Mouse (Mus musculus): ENCODE measurements around the gene Cd52. TPM values are rescaled to one million over a fixed set of nuclear protein-coding genes. Genes with fewer than 3 reads are reported as not detected.
A peak's percentile ranks its signal among the peaks of the same experiment; 100 is the strongest.

The Cd52 gene
- polyA plus RNA-seq, 1 experiment from 2014 or later = 2.1 TPM

DNA sequence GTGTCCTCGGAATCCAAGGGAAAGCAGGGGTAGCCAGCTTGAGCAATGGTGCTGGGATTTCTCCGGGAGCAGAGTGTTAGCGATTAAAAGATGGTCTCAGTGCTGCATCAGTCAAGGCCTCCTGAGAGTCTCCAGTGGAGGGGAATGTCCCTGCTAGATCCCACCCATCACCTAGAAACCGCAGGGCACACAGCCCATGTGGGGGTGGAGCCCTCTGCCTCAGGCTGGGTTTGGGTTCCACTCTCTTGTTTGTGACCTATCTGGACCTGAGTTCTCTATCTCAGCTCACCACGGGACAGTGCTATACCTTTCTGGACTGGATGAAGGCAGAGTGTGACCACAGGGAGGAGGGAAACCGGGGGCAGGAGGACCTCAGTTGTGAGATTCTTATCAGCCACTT lies 36.0 kb downstream of the Cd52 start:
- H3K9me3 ChIP-seq = no peaks in the 10 kb centered on the region
- WGBS = 84% methylated on average over 6 of the region's 6 CpGs
- H3K4me2 ChIP-seq = no peak overlapping the region
- H3K4me1 ChIP-seq = no peaks in the 10 kb centered on the region
- H3K4me3 ChIP-seq = no peak overlapping the region
- no peak for ATAC-seq (replicated peaks)
- H3K36me3 ChIP-seq (replicated peaks) = no peaks in the 10 kb centered on the region
- no peaks in the 10 kb centered on the region for H3K27me3 ChIP-seq (replicated peaks)
- H3K27ac ChIP-seq = no peak overlapping the region
- H3K9ac ChIP-seq = no peak overlapping the region

DNA sequence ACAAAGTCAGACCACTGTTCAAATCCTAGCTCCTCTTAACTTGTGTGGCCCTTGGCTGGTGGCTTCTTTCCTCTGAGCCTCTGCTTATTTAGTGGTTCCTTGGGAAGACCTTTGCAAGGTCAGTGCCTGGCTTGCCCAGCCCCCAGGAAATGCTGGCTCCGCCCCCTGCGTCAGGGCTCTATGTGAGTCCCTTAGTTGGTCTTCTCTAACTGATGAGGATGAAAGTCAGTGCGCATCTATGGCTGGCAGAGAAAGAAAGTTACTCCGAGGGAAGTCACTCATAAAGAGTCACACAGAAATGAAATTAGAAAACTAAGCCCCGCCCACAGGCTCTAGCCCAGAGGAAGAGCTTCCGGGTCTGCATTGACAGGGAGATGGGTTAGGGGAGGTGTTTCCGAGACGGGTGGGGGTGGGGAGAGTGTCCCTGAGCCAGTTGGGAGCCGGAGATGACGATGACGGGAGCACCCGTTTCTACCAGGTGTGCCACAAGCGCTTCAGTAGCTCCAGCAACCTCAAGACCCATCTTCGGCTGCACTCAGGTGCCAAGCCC lies 36.6 kb downstream of the Cd52 start:
- 31% methylated on average over 14 of the region's 14 CpGs for WGBS
- Histone ChIP-seq H3K9me3 (no peaks in the 10 kb centered on the region), H3K4me3 (no peak overlapping the region), H3K36me3 (replicated peaks) (no peaks in the 10 kb centered on the region), H3K27me3 (replicated peaks) (no peaks in the 10 kb centered on the region), H3K4me2 (no peak overlapping the region; the same call in 1 of the 2 replicates), H3K4me1 (no peaks in the 10 kb centered on the region), H3K9ac (no peak overlapping the region), H3K27ac (no peak overlapping the region)
- no peak for ATAC-seq (replicated peaks)

DNA sequence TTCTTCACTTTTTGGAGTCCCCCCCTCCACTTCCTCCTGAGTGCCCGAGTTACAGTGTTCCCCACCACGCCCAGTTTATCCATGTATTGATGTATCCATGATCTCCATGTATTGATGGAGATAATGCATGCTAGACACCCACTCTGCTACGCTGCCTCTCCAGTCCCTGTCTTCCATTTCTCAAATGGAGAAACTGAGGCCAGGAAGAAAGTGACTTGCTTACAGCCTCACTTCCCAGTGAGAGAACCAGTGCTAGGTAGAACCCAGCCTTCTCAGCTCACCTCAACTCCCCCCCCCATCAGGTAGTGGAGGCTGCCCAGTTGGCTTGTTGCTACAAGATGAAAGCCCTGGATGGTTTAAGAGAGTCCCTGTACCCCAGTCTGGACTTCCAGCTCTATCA lies 41.3 kb downstream of the Cd52 start, which contains the start of gene Zfp683:
TSS of gene Zfp683 (plus strand) at position 301 of the 400 bp plus-strand sequence.
- H3K4me1 ChIP-seq = peaks cover 5% of the 10 kb centered on the region; the same call in 1 of the 2 replicates
- H3K9me3 ChIP-seq = no peaks in the 10 kb centered on the region
- H3K36me3 ChIP-seq (replicated peaks) = no peaks in the 10 kb centered on the region
- no peak within 1 kb of the TSS for H3K9ac ChIP-seq
- no peak for ATAC-seq (replicated peaks)
- WGBS = 94% methylated on average over 3 of the region's 3 CpGs
- H3K27ac ChIP-seq = no peak within 1 kb of the TSS
- H3K27me3 ChIP-seq (replicated peaks) = no peaks in the 10 kb centered on the region
- no peak within 1 kb of the TSS for H3K4me2 ChIP-seq
- H3K4me3 ChIP-seq = no peak within 1 kb of the TSS

DNA sequence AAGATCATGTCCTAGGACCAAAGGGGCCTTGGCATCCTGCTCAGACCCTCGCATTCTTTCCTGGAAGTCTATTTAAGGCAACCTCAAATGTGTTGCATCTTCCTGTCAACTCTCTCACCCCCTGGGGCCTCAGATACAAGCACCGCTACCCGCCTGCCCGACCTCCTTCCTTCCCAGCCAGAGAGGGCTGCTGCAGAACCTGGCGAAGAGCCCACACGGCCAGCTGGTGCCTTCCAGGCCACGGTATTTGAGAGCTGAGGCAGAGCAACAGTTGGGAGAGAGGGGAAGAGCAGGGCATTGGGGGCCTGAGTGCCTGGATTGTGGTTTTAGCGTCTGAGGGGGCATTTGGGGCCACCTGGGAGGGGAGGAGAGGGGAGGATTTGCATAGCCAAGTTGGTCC lies 42.3 kb downstream of the Cd52 start:
- 34% methylated on average over 8 of the region's 8 CpGs for WGBS
- Histone ChIP-seq H3K9me3 (no peaks in the 10 kb centered on the region), H3K27ac (no peak overlapping the region), H3K9ac (no peak overlapping the region), H3K36me3 (replicated peaks) (no peaks in the 10 kb centered on the region), H3K4me2 (no peak overlapping the region), H3K4me1 (peaks cover 5% of the 10 kb centered on the region; the same call in 1 of the 2 replicates), H3K4me3 (no peak overlapping the region), H3K27me3 (replicated peaks) (no peaks in the 10 kb centered on the region)
- no peak for ATAC-seq (replicated peaks)

DNA sequence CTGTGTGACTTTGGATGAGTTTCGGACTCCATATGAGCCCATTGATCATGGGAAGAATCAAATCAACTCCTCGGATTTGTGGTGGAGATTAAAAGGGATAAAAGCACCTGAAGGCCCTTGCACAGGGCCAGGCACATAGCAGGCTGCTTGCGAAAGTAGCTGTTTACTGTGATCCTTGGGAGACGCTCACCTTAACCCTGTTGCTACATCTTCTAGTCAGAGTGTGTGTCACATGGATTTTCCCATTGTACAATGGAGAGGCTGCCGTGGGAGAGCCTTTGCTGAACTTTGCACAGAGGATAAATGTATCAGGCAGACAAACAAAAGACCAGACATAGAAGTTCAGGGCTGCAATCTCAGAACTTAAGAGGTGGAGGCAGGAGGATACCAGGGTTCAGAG lies 43.0 kb downstream of the Cd52 start:
- H3K4me2 ChIP-seq = no peak overlapping the region
- H3K9me3 ChIP-seq = no peaks in the 10 kb centered on the region
- H3K9ac ChIP-seq = no peak overlapping the region
- H3K36me3 ChIP-seq (replicated peaks) = no peaks in the 10 kb centered on the region
- H3K27ac ChIP-seq = no peak overlapping the region
- WGBS = 85% methylated on average over 5 of the region's 5 CpGs
- H3K4me3 ChIP-seq = no peak overlapping the region
- no peaks in the 10 kb centered on the region for H3K27me3 ChIP-seq (replicated peaks)
- peaks cover 5% of the 10 kb centered on the region; the same call in 1 of the 2 replicates for H3K4me1 ChIP-seq
- no peak for ATAC-seq (replicated peaks)

DNA sequence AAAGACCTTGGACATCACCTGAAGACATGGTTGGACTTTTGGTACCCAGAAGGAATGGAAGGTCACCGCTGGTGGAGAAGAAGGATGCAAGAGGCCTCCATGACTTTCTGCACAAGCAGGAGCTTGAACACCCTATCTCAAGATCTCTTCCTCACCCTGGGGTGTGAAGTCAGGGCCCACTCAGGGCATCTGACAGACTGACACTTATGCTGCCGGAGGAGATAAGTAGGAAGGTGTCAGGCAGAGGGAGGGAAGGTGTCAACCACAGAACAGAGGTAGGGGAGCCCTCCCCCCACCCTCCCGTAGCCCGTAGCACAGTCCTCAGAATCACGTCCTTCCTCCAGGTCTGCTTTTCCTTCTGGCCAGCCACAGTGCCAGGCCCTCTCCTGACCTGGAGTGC lies 47.2 kb downstream of the Cd52 start:
- no peaks in the 10 kb centered on the region for H3K36me3 ChIP-seq (replicated peaks)
- no peak for ATAC-seq (replicated peaks)
- whole genome bisulfite sequencing = 89% methylated on average over 5 of the region's 5 CpGs
- peaks cover 2% of the 10 kb centered on the region; the same call in 1 of the 2 replicates for H3K4me1 ChIP-seq
- no peak overlapping the region for H3K27ac ChIP-seq
- H3K27me3 ChIP-seq (replicated peaks) = no peaks in the 10 kb centered on the region
- no peak overlapping the region for H3K9ac ChIP-seq
- no peak overlapping the region for H3K4me2 ChIP-seq
- no peaks in the 10 kb centered on the region for H3K9me3 ChIP-seq
- H3K4me3 ChIP-seq = no peak overlapping the region

DNA sequence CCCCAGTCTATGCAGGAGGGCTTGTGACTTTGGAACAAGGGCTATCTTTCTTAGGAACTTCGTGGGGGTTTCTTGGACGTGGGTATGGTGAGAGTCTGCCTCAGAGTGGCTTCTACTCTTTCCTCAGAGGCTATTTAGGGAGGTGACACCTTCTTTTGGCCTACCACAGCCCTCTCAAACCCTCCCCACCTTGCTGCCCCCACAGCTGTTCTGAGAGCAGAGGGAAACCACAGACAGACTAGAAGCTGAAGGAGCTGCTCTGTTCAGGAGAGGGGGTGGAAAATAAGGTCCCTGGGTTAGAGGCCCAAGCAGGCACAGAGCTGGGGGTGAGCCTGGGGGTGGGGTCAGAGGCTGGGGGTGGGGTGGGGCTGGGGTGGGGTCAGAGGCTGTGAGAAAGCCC lies 51.8 kb downstream of the Cd52 start:
- Histone ChIP-seq H3K27me3 (replicated peaks) (no peaks in the 10 kb centered on the region), H3K36me3 (replicated peaks) (no peaks in the 10 kb centered on the region), H3K4me1 (peaks cover 3% of the 10 kb centered on the region; the same call in 1 of the 2 replicates), H3K27ac (no peak overlapping the region), H3K9ac (no peak overlapping the region), H3K4me3 (no peak overlapping the region), H3K4me2 (no peak overlapping the region), H3K9me3 (no peaks in the 10 kb centered on the region)
- ATAC-seq (replicated peaks) = no peak
- WGBS = 60% methylated on average over 2 of the region's 2 CpGs

DNA sequence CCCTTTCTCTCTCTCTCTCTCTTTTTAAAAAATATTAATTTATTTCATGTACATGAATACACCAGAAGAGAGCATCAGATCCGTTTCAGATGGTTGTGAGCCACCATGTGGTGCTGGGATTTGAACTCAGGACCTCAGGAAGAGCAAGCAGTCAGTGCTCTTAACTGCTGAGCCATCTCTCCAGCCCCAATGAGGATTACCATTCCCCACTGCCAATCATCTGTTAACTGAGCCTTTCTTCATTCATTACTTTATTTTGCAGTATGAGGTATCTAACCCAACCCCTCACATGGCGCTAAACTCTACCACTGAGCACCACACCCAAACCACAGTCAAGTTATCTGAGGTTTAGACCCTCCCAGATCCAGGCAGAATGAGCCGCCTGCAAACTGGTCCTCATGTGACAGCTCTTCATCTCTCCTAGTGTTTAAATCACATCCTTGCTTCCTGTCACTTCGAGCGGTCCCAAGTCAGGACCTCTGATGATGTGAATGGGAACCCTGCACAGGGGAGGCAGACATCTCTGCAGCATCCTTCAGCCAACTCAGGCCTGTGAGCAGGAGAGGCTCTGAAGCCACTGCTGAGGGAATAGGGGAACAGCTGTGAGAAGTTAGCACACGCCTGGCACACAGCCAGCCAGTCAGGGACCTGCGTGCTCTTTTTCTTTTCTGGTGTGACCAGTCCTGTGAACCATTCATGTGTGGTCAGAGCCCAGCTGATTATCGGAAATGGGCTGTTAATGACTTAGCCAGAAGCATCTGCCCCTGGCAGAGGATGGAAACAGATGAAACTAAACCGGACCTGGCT lies 53.4 kb downstream of the Cd52 start:
- Histone ChIP-seq H3K9me3 (no peaks in the 10 kb centered on the region), H3K36me3 (replicated peaks) (no peaks in the 10 kb centered on the region), H3K9ac (no peak overlapping the region), H3K27me3 (replicated peaks) (no peaks in the 10 kb centered on the region), H3K4me1 (peaks cover 3% of the 10 kb centered on the region; the same call in 1 of the 2 replicates), H3K27ac (no peak overlapping the region), H3K4me3 (no peak overlapping the region), H3K4me2 (no peak overlapping the region)
- 64% methylated on average over 9 of the region's 9 CpGs for WGBS
- no peak for ATAC-seq (replicated peaks)

DNA sequence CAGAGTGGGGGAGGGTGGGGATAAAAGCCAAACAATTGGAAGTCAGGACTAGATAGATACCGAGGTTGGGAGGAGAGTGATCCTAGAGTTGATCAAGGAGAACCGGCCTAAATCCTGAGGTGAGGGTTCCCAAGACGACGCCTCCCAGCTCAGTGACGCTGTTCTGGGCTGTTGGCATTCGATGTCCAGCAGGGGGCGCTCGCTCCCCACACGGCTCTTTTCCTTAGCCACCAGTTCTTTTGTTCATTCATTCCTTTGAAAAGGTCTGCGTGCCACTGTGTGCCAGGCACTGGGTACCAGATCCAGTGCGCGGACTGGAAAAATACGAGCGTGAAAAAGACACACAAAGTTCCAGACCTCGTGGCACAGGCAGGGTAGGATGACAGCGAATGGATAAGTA lies 58.9 kb downstream of the Cd52 start:
- 0 out of 2 replicates have a peak overlapping the region, but pooled peaks have one; percentile 34 for H3K27ac ChIP-seq
- H3K9ac ChIP-seq = no peak overlapping the region
- H3K4me3 ChIP-seq = no peak overlapping the region
- H3K9me3 ChIP-seq = no peaks in the 10 kb centered on the region
- H3K4me1 ChIP-seq = peaks cover 3% of the 10 kb centered on the region; the same call in 1 of the 2 replicates
- 3% methylated on average over 16 of the region's 16 CpGs for WGBS
- no peaks in the 10 kb centered on the region for H3K36me3 ChIP-seq (replicated peaks)
- ATAC-seq (replicated peaks) = no peak
- H3K27me3 ChIP-seq (replicated peaks) = no peaks in the 10 kb centered on the region
- peak overlapping the region; percentile 29; the same call in 1 of the 2 replicates for H3K4me2 ChIP-seq

Other genes starting within 250 kb of the Cd52 start
- gene Rps6ka1, start 207.3 kb downstream of the Cd52 start, polyA plus RNA-seq (2015; fragmentation: Nextera tagmentation; extraction: Ambion mirVana) = 23.8 and 24.1 TPM in 2 replicates
- 876 and 917 TPM in 2 replicates for gene Hmgn2, start 126.4 kb downstream of the Cd52 start, polyA plus RNA-seq (2015; fragmentation: Nextera tagmentation; extraction: Ambion mirVana)
- 45.9 and 48.2 TPM in 2 replicates for gene Dhdds, start 94.2 kb downstream of the Cd52 start, polyA plus RNA-seq (2015; fragmentation: Nextera tagmentation; extraction: Ambion mirVana)
- gene Lin28a, start 76.2 kb downstream of the Cd52 start, polyA plus RNA-seq (2015; fragmentation: Nextera tagmentation; extraction: Ambion mirVana) = 0.27 and 0.64 TPM in 2 replicates
- not detected in 2 replicates for gene Zfp683, start 41.2 kb downstream of the Cd52 start, polyA plus RNA-seq (2015; fragmentation: Nextera tagmentation; extraction: Ambion mirVana)
- 2.4 and 4.2 TPM in 2 replicates for gene Crybg2, start 34.3 kb downstream of the Cd52 start, polyA plus RNA-seq (2015; fragmentation: Nextera tagmentation; extraction: Ambion mirVana)
- 17.2 and 19.1 TPM in 2 replicates for gene Ubxn11, start 7.5 kb upstream of the Cd52 start, polyA plus RNA-seq (2015; fragmentation: Nextera tagmentation; extraction: Ambion mirVana)
- 386 and 393 TPM in 2 replicates for gene Sh3bgrl3, start 33.7 kb upstream of the Cd52 start, polyA plus RNA-seq (2015; fragmentation: Nextera tagmentation; extraction: Ambion mirVana)
- 18.7 and 19.2 TPM in 2 replicates for gene Cep85, start 92.0 kb upstream of the Cd52 start, polyA plus RNA-seq (2015; fragmentation: Nextera tagmentation; extraction: Ambion mirVana)
- not detected in 2 replicates for gene Gm7534, start 107.9 kb upstream of the Cd52 start, polyA plus RNA-seq (2015; fragmentation: Nextera tagmentation; extraction: Ambion mirVana)
- not detected in 2 replicates for gene Catsper4, start 132.3 kb upstream of the Cd52 start, polyA plus RNA-seq (2015; fragmentation: Nextera tagmentation; extraction: Ambion mirVana)
- 0.42 TPM in 1 of 2 replicates, not detected in the other for gene Cnksr1, start 143.3 kb upstream of the Cd52 start, polyA plus RNA-seq (2015; fragmentation: Nextera tagmentation; extraction: Ambion mirVana)
- 0.19 and 0.30 TPM in 2 replicates for gene E130218I03Rik, start 148.6 kb upstream of the Cd52 start, polyA plus RNA-seq (2015; fragmentation: Nextera tagmentation; extraction: Ambion mirVana)
- 13.0 and 15.3 TPM in 2 replicates for gene Zfp593, start 150.5 kb upstream of the Cd52 start, polyA plus RNA-seq (2015; fragmentation: Nextera tagmentation; extraction: Ambion mirVana)
- not detected in 2 replicates for gene Gm30191, start 151.9 kb upstream of the Cd52 start, polyA plus RNA-seq (2015; fragmentation: Nextera tagmentation; extraction: Ambion mirVana)
- 13.6 and 14.4 TPM in 2 replicates for gene Grrp1, start 159.0 kb upstream of the Cd52 start, polyA plus RNA-seq (2015; fragmentation: Nextera tagmentation; extraction: Ambion mirVana)
- gene Pdik1l, start 192.8 kb upstream of the Cd52 start, polyA plus RNA-seq (2015; fragmentation: Nextera tagmentation; extraction: Ambion mirVana) = 42.2 and 44.7 TPM in 2 replicates
- gene Trim63, start 220.0 kb upstream of the Cd52 start, polyA plus RNA-seq (2015; fragmentation: Nextera tagmentation; extraction: Ambion mirVana) = 0.40 and 0.91 TPM in 2 replicates
- gene Slc30a2, start 248.1 kb upstream of the Cd52 start, polyA plus RNA-seq (2015; fragmentation: Nextera tagmentation; extraction: Ambion mirVana) = 0.22 and 0.23 TPM in 2 replicates

Measured in midbrain, embryonic 15.5 days (tissue).